ENCODE assay signal across 9 mouse cellular contexts in genomic region chr11:106159216-106159920, GRCm38 (mm10). TPM values are rescaled to one million over a fixed set of nuclear protein-coding genes. Genes with fewer than 3 reads are reported as not detected.
A peak's percentile ranks its signal among the peaks of the same experiment; 100 is the strongest.
DNase-seq lines count a peak whose midpoint lies in the region; ATAC-seq lines count a peak whose summit lies in the region.
"Had no signal": no experiment of that assay in that cellular context is flagged by ENCODE, and none has a peak within 500 bp of the region (broad histone marks: within the 10 kb centered on the region; RNA-seq: fewer than 3 reads in every experiment).

No protein-coding gene starts in this region.

- H3K9me3 ChIP-seq in forebrain, embryonic 15.5 days, result no peaks in the 10 kb centered on the region
- no peaks in the 10 kb centered on the region for H3K9me3 ChIP-seq in intestine, embryonic 15.5 days
- no peaks in the 10 kb centered on the region for H3K9me3 ChIP-seq in liver, embryonic 12.5 days (replicated peaks)

- H3K27ac ChIP-seq in forebrain, embryonic 15.5 days (replicated peaks), result peak overlapping the region; percentile 97
- peak overlapping the region; percentile 92 for H3K27ac ChIP-seq in intestine, embryonic 15.5 days
- H3K27ac ChIP-seq in liver, embryonic 12.5 days, result peak overlapping the region; percentile 82

- peak overlapping the region; percentile 79 for H3K4me2 ChIP-seq in forebrain, embryonic 15.5 days (replicated peaks)
- H3K4me2 ChIP-seq in intestine, embryonic 15.5 days (replicated peaks), result peak overlapping the region; percentile 92
- H3K4me2 ChIP-seq in liver, embryonic 12.5 days, result peak overlapping the region; percentile 99

- H3K27me3 ChIP-seq in forebrain, embryonic 15.5 days, result no peaks in the 10 kb centered on the region
- no peaks in the 10 kb centered on the region for H3K27me3 ChIP-seq in intestine, embryonic 15.5 days (replicated peaks)
- peaks cover 37% of the 10 kb centered on the region for H3K27me3 ChIP-seq in liver, embryonic 12.5 days (replicated peaks)

- peaks cover 43% of the 10 kb centered on the region for H3K4me1 ChIP-seq in forebrain, embryonic 15.5 days
- peaks cover 31% of the 10 kb centered on the region for H3K4me1 ChIP-seq in intestine, embryonic 15.5 days (replicated peaks)
- peaks cover 41% of the 10 kb centered on the region for H3K4me1 ChIP-seq in liver, embryonic 12.5 days

- H3K9ac ChIP-seq in forebrain, embryonic 15.5 days (replicated peaks), result peak overlapping the region; percentile 97
- peak overlapping the region; percentile 89 for H3K9ac ChIP-seq in intestine, embryonic 15.5 days
- peak overlapping the region; percentile 81 for H3K9ac ChIP-seq in liver, embryonic 12.5 days

- peak; percentile 49 to 62 for DNase-seq in heart, adult 18-20 months
- no peak for DNase-seq in heart, adult 8-10 months (ENCODE audit: low spot score)
- peak; percentile 97 for DNase-seq in thymus, postnatal 0 days (ENCODE audit: low spot score)

- H3K36me3 ChIP-seq in forebrain, embryonic 15.5 days, result peaks cover 37% of the 10 kb centered on the region
- peaks cover 13% of the 10 kb centered on the region; the same call in 1 of the 2 replicates for H3K36me3 ChIP-seq in intestine, embryonic 15.5 days
- H3K36me3 ChIP-seq in liver, embryonic 12.5 days, result peaks cover 41% of the 10 kb centered on the region

- peak; percentile 15; the same call in 1 of the 2 replicates for ATAC-seq in cerebellum, adult (ENCODE audit: insufficient number of reproducible peaks, low FRiP score, low TSS enrichment)
- peak; percentile 60 for ATAC-seq in forebrain, embryonic 15.5 days (replicated peaks)
- ATAC-seq in intestine, embryonic 15.5 days, result peak; percentile 48
- peak; percentile 47 for ATAC-seq in liver, embryonic 12.5 days
- peak; percentile 59 for ATAC-seq in monocyte, adult 5-6 weeks (replicated peaks; ENCODE audit: insufficient number of reproducible peaks, low FRiP score, low TSS enrichment, poor library complexity, severe bottlenecking)

- WGBS in forebrain, embryonic 15.5 days, result under 1% methylated on average over 24 of the region's 25 CpGs
- 2% methylated on average over 25 of the region's 25 CpGs for WGBS in intestine, embryonic 15.5 days
- WGBS in liver, embryonic 12.5 days (ENCODE audit: insufficient replicate concordance), result under 1% methylated on average over 25 of the region's 25 CpGs

- peak overlapping the region; percentile 86 for H3K4me3 ChIP-seq in forebrain, embryonic 15.5 days
- peak overlapping the region; percentile 80 for H3K4me3 ChIP-seq in intestine, embryonic 15.5 days (replicated peaks)
- peak overlapping the region; percentile 74 for H3K4me3 ChIP-seq in liver, embryonic 12.5 days

RNA-seq across cellular contexts. Expression of gene Gm10840, which starts 1.3 kb away (rescaled TPM):
- not detected for total RNA-seq in heart, adult 18-20 months (2021)
- not detected for total RNA-seq in heart, adult 8-10 months (2022)
- 0.74 and 1.3 TPM in 2 replicates for polyA plus RNA-seq in forebrain, embryonic 15.5 days (2015; fragmentation: Nextera tagmentation; extraction: Ambion mirVana)
- polyA plus RNA-seq in intestine, embryonic 15.5 days (2015; fragmentation: Nextera tagmentation; extraction: Ambion mirVana), result not detected in 2 replicates
- not detected in 2 replicates for polyA plus RNA-seq in liver, embryonic 12.5 days (2016; fragmentation: Nextera tagmentation; extraction: Ambion mirVana)
- total RNA-seq in monocyte, adult 5-6 weeks (2017), result not detected in 3 replicates
- polyA plus RNA-seq in thymus, postnatal 0 days (2015; fragmentation: Nextera tagmentation; extraction: Ambion mirVana), result 0.54 and 0.78 TPM in 2 replicates
- total RNA-seq: adrenal gland, postnatal 36 days had no signal

RNA-seq across cellular contexts. Expression of gene Limd2, which starts 1.3 kb away (rescaled TPM):
- total RNA-seq in heart, adult 18-20 months (2021), result 10 to 100 TPM in 1 of 2 experiments, 1 to 10 TPM in 1; 3.5 to 12.3 TPM
- 1 to 10 TPM; 1.7 to 3.9 (median 3.4) TPM for total RNA-seq in heart, adult 8-10 months (2022)
- 222 and 233 TPM in 2 replicates for polyA plus RNA-seq in forebrain, embryonic 15.5 days (2015; fragmentation: Nextera tagmentation; extraction: Ambion mirVana)
- 94.0 and 108 TPM in 2 replicates for polyA plus RNA-seq in intestine, embryonic 15.5 days (2015; fragmentation: Nextera tagmentation; extraction: Ambion mirVana)
- 109 and 112 TPM in 2 replicates for polyA plus RNA-seq in liver, embryonic 12.5 days (2016; fragmentation: Nextera tagmentation; extraction: Ambion mirVana)
- 91.7 to 118 TPM (median 94.0 TPM) in 3 replicates for total RNA-seq in monocyte, adult 5-6 weeks (2017)
- polyA plus RNA-seq in thymus, postnatal 0 days (2015; fragmentation: Nextera tagmentation; extraction: Ambion mirVana), result 968 and 1,023 TPM in 2 replicates

RNA-seq across cellular contexts. Expression of gene Strada, which starts 42.6 kb away (rescaled TPM):
- 1 to 10 TPM; 6.2 to 8.0 TPM for total RNA-seq in heart, adult 18-20 months (2021)
- total RNA-seq in heart, adult 8-10 months (2022), result 1 to 10 TPM; 4.8 to 8.5 (median 7.6) TPM
- 30.1 and 32.2 TPM in 2 replicates for polyA plus RNA-seq in forebrain, embryonic 15.5 days (2015; fragmentation: Nextera tagmentation; extraction: Ambion mirVana)
- 14.0 and 14.9 TPM in 2 replicates for polyA plus RNA-seq in intestine, embryonic 15.5 days (2015; fragmentation: Nextera tagmentation; extraction: Ambion mirVana)
- 12.2 and 12.6 TPM in 2 replicates for polyA plus RNA-seq in liver, embryonic 12.5 days (2016; fragmentation: Nextera tagmentation; extraction: Ambion mirVana)
- 20.0 to 33.6 TPM (median 21.1 TPM) in 3 replicates for total RNA-seq in monocyte, adult 5-6 weeks (2017)
- polyA plus RNA-seq in thymus, postnatal 0 days (2015; fragmentation: Nextera tagmentation; extraction: Ambion mirVana), result 18.9 and 21.6 TPM in 2 replicates

RNA-seq across cellular contexts. Expression of gene Ccdc47, which starts 56.8 kb away (rescaled TPM):
- total RNA-seq in heart, adult 18-20 months (2021), result 10 to 100 TPM; 70.0 to 74.0 TPM
- 10 to 100 TPM; 71.6 to 93.0 (median 85.9) TPM for total RNA-seq in heart, adult 8-10 months (2022)
- polyA plus RNA-seq in forebrain, embryonic 15.5 days (2015; fragmentation: Nextera tagmentation; extraction: Ambion mirVana), result 88.5 and 97.6 TPM in 2 replicates
- 88.6 and 91.5 TPM in 2 replicates for polyA plus RNA-seq in intestine, embryonic 15.5 days (2015; fragmentation: Nextera tagmentation; extraction: Ambion mirVana)
- polyA plus RNA-seq in liver, embryonic 12.5 days (2016; fragmentation: Nextera tagmentation; extraction: Ambion mirVana), result 53.9 and 56.6 TPM in 2 replicates
- 131 to 182 TPM (median 140 TPM) in 3 replicates for total RNA-seq in monocyte, adult 5-6 weeks (2017)
- polyA plus RNA-seq in thymus, postnatal 0 days (2015; fragmentation: Nextera tagmentation; extraction: Ambion mirVana), result 57.0 and 63.1 TPM in 2 replicates

RNA-seq across cellular contexts. Expression of gene Ddx42, which starts 57.4 kb away (rescaled TPM):
- total RNA-seq in heart, adult 18-20 months (2021), result 10 to 100 TPM; 24.1 to 26.7 TPM
- total RNA-seq in heart, adult 8-10 months (2022), result 10 to 100 TPM; 24.7 to 30.7 (median 27.3) TPM
- polyA plus RNA-seq in forebrain, embryonic 15.5 days (2015; fragmentation: Nextera tagmentation; extraction: Ambion mirVana), result 102 and 103 TPM in 2 replicates
- 58.1 and 62.9 TPM in 2 replicates for polyA plus RNA-seq in intestine, embryonic 15.5 days (2015; fragmentation: Nextera tagmentation; extraction: Ambion mirVana)
- polyA plus RNA-seq in liver, embryonic 12.5 days (2016; fragmentation: Nextera tagmentation; extraction: Ambion mirVana), result 42.3 and 42.6 TPM in 2 replicates
- 90.8 to 119 TPM (median 99.4 TPM) in 3 replicates for total RNA-seq in monocyte, adult 5-6 weeks (2017)
- 58.3 and 67.8 TPM in 2 replicates for polyA plus RNA-seq in thymus, postnatal 0 days (2015; fragmentation: Nextera tagmentation; extraction: Ambion mirVana)
